Mouse (Mus musculus): Measurements from ENCODE around the gene Plk5.

GRCm38 (mm10) chr10:80342305-80342748 is 13.9 kb upstream of the Plk5 start:
- TF ChIP-seq POLR2A (IDR thresholded peaks at IDR 0.05; ENCODE audit: low read depth, low read length), result no peak
- TF ChIP-seq CTCF (IDR thresholded peaks at IDR 0.05; ENCODE audit: extremely low read depth, insufficient read length, insufficient replicate concordance, low read depth, low read length), result no peak
